Mouse (Mus musculus): Measurements from ENCODE around the gene Plekhg1. TPM values are rescaled to one million over a fixed set of nuclear protein-coding genes. Genes with fewer than 3 reads are reported as not detected.

Plekhg1 gene
- polyA plus RNA-seq, 1 experiment, result under 0.01 TPM

GRCm38 (mm10) chr10:3858437-3858836 is 118.3 kb downstream of the Plekhg1 start:
- Histone ChIP-seq H3K4me2 (ENCODE audit: low read depth) (no peak overlapping the region), H3K36me3 (ENCODE audit: control insufficient read depth, insufficient read depth) (no peaks in the 10 kb centered on the region), H3K79me2 (ENCODE audit: control insufficient read depth, insufficient read depth) (no peaks in the 10 kb centered on the region), H3ac (ENCODE audit: control insufficient read depth, insufficient read length) (no peak overlapping the region), H3K27me3 (ENCODE audit: control insufficient read depth, insufficient read depth, insufficient read length) (peaks cover 2% of the 10 kb centered on the region), H3K4me3 (no peak overlapping the region)
- TF ChIP-seq TCF3 (IDR thresholded peaks at IDR 0.05; ENCODE audit: insufficient read length, low read depth) (no peak), POLR2AphosphoS2 (IDR thresholded peaks at IDR 0.05; ENCODE audit: insufficient read length, low read depth) (no peak), MYOG (IDR thresholded peaks at IDR 0.05; ENCODE audit: control insufficient read depth in 1 of 3, insufficient read depth in 1 of 3, insufficient read length in 2 of 3, low read depth in 2 of 3) (no peak), E2F4 (IDR thresholded peaks at IDR 0.05; ENCODE audit: insufficient read depth) (no peak), TCF12 (IDR thresholded peaks at IDR 0.05; ENCODE audit: insufficient read depth, poor library complexity, severe bottlenecking) (no peak), SRF (IDR thresholded peaks at IDR 0.05; ENCODE audit: control insufficient read depth, insufficient read length, low read depth) (no peak), REST (IDR thresholded peaks at IDR 0.05; ENCODE audit: insufficient read depth, insufficient read length) (no peak), CEBPB (IDR thresholded peaks at IDR 0.05; ENCODE audit: insufficient read depth, poor library complexity, severe bottlenecking) (no peak), MAX (IDR thresholded peaks at IDR 0.05; ENCODE audit: low read depth) (no peak)

- peaks cover 5% of the 10 kb centered on the region for H3K27me3 ChIP-seq (ENCODE audit: control insufficient read depth, insufficient read depth, insufficient read length)
- H3K79me2 ChIP-seq (ENCODE audit: control insufficient read depth, insufficient read depth), result no peaks in the 10 kb centered on the region
- no peak overlapping the region for H3K4me2 ChIP-seq (ENCODE audit: low read depth)
- no peak overlapping the region for H3K4me3 ChIP-seq
- no peak overlapping the region for H3ac ChIP-seq (ENCODE audit: control insufficient read depth, insufficient read length)
- H3K36me3 ChIP-seq (ENCODE audit: control insufficient read depth, insufficient read depth), result no peaks in the 10 kb centered on the region
- TF ChIP-seq CEBPB (IDR thresholded peaks at IDR 0.05; ENCODE audit: insufficient read depth, poor library complexity, severe bottlenecking), result no peak
- TF ChIP-seq MAX (IDR thresholded peaks at IDR 0.05; ENCODE audit: low read depth), result no peak
- no peak for TF ChIP-seq MYOD1 (IDR thresholded peaks at IDR 0.05; ENCODE audit: control insufficient read depth in 1 of 3, insufficient read length in 2 of 3, low read depth in 2 of 3)
- no peak for TF ChIP-seq SRF (IDR thresholded peaks at IDR 0.05; ENCODE audit: control insufficient read depth, insufficient read length, low read depth)
- TF ChIP-seq USF1 (IDR thresholded peaks at IDR 0.05; ENCODE audit: low read depth), result no peak
- no peak for TF ChIP-seq MYOG (IDR thresholded peaks at IDR 0.05; ENCODE audit: control insufficient read depth in 1 of 3, insufficient read depth in 1 of 3, insufficient read length in 2 of 3, low read depth in 2 of 3)
- TF ChIP-seq TCF12 (IDR thresholded peaks at IDR 0.05; ENCODE audit: insufficient read depth, poor library complexity, severe bottlenecking), result no peak
- no peak for TF ChIP-seq E2F4 (IDR thresholded peaks at IDR 0.05; ENCODE audit: insufficient read depth)
These were observed 119.0 kb downstream of the Plekhg1 start for GRCm38 (mm10) chr10:3858961-3859714.

DNA sequence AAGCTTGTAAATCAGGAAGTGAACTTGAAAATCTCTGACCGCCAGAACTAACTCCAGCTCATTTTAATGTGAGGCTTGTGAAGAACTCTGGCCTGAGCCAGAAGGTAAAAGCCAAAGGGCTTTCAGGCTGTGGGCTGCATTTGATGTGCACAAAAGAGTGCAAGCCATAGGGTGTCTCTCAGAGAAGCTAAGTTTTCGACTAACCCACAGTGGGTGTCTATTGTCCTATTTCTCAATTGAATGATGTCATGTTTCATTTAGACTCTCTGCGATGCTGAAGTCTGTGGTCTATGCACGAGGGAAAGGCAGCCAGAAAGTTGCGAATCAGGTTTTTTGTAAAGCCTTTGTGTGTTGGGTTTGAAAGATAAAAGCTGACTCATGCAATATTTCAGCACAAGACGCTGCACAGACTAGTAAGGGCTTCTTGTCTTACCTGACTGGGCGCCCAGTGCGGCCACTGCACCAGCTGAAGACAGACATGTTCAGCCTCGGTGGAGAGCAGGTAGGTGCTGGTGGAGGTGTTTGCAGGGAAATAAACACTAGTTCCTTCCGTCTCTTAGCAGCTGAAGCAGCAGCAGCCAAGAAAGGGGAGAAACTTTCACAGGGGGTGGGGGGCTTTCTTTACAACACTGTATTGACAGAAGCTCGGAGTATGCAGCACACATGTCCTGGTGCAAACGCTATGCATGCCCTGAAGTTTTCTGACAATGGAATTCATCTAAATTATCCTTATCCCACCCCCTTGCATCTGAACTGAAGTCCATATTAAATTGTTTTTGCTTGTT is 123.4 kb downstream of the Plekhg1 start:
- no peaks in the 10 kb centered on the region for H3K36me3 ChIP-seq (ENCODE audit: control insufficient read depth, insufficient read depth)
- no peak for TF ChIP-seq REST (IDR thresholded peaks at IDR 0.05; ENCODE audit: insufficient read depth, insufficient read length)
- TF ChIP-seq MAX (IDR thresholded peaks at IDR 0.05; ENCODE audit: low read depth), result no peak
- TF ChIP-seq TCF3 (IDR thresholded peaks at IDR 0.05; ENCODE audit: insufficient read length, low read depth), result no peak
- no peak for TF ChIP-seq USF1 (IDR thresholded peaks at IDR 0.05; ENCODE audit: low read depth)
- no peak for TF ChIP-seq SRF (IDR thresholded peaks at IDR 0.05; ENCODE audit: control insufficient read depth, insufficient read length, low read depth)
- no peak for TF ChIP-seq MYOD1 (IDR thresholded peaks at IDR 0.05; ENCODE audit: control insufficient read depth in 1 of 3, insufficient read length in 2 of 3, low read depth in 2 of 3)
- TF ChIP-seq POLR2AphosphoS2 (IDR thresholded peaks at IDR 0.05; ENCODE audit: insufficient read length, low read depth), result no peak
- no peak for TF ChIP-seq POLR2A (IDR thresholded peaks at IDR 0.05; ENCODE audit: insufficient read length, low read depth)
- TF ChIP-seq E2F4 (IDR thresholded peaks at IDR 0.05; ENCODE audit: insufficient read depth), result no peak
- TF ChIP-seq TCF12 (IDR thresholded peaks at IDR 0.05; ENCODE audit: insufficient read depth, poor library complexity, severe bottlenecking), result no peak
- no peak for TF ChIP-seq CEBPB (IDR thresholded peaks at IDR 0.05; ENCODE audit: insufficient read depth, poor library complexity, severe bottlenecking)
- no peak for TF ChIP-seq MYOG (IDR thresholded peaks at IDR 0.05; ENCODE audit: control insufficient read depth in 1 of 3, insufficient read depth in 1 of 3, insufficient read length in 2 of 3, low read depth in 2 of 3)
- H3ac ChIP-seq (ENCODE audit: control insufficient read depth, insufficient read length), result no peak overlapping the region
- H3K4me2 ChIP-seq (ENCODE audit: low read depth), result no peak overlapping the region
- peaks cover 5% of the 10 kb centered on the region for H3K27me3 ChIP-seq (ENCODE audit: control insufficient read depth, insufficient read depth, insufficient read length)
- no peak overlapping the region for H3K4me3 ChIP-seq
- H3K79me2 ChIP-seq (ENCODE audit: control insufficient read depth, insufficient read depth), result no peaks in the 10 kb centered on the region

DNA sequence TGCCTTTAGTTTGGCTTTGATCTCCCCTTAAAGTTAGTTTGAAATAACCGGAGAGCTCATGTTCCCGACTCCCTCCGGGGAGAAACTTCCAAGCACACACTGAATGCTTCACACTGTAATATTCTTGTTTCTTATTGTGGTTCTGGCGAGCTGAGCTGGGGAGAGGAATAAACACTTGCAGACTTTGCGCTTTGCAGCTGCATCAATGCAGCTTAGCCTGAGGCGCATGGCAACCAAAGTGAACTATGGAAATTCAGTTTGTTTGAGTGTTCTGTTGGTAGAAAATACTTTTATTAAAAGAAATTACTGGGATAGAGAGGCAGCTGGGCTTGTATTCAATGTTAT is 124.0 kb downstream of the Plekhg1 start:
- no peak overlapping the region for H3K4me2 ChIP-seq (ENCODE audit: low read depth)
- TF ChIP-seq TCF3 (IDR thresholded peaks at IDR 0.05; ENCODE audit: insufficient read length, low read depth) (no peak), REST (IDR thresholded peaks at IDR 0.05; ENCODE audit: insufficient read depth, insufficient read length) (no peak), TCF12 (IDR thresholded peaks at IDR 0.05; ENCODE audit: insufficient read depth, poor library complexity, severe bottlenecking) (no peak), MAX (IDR thresholded peaks at IDR 0.05; ENCODE audit: low read depth) (no peak), POLR2A (IDR thresholded peaks at IDR 0.05; ENCODE audit: insufficient read length, low read depth) (no peak), CEBPB (IDR thresholded peaks at IDR 0.05; ENCODE audit: insufficient read depth, poor library complexity, severe bottlenecking) (no peak), POLR2AphosphoS2 (IDR thresholded peaks at IDR 0.05; ENCODE audit: insufficient read length, low read depth) (no peak), MYOD1 (IDR thresholded peaks at IDR 0.05; ENCODE audit: control insufficient read depth in 1 of 3, insufficient read length in 2 of 3, low read depth in 2 of 3) (no peak), E2F4 (IDR thresholded peaks at IDR 0.05; ENCODE audit: insufficient read depth) (no peak), MYOG (IDR thresholded peaks at IDR 0.05; ENCODE audit: control insufficient read depth in 1 of 3, insufficient read depth in 1 of 3, insufficient read length in 2 of 3, low read depth in 2 of 3) (no peak), USF1 (IDR thresholded peaks at IDR 0.05; ENCODE audit: low read depth) (no peak)
- H3K4me3 ChIP-seq, result no peak overlapping the region
- peaks cover 5% of the 10 kb centered on the region for H3K27me3 ChIP-seq (ENCODE audit: control insufficient read depth, insufficient read depth, insufficient read length)
- no peaks in the 10 kb centered on the region for H3K79me2 ChIP-seq (ENCODE audit: control insufficient read depth, insufficient read depth)
- no peak overlapping the region for H3ac ChIP-seq (ENCODE audit: control insufficient read depth, insufficient read length)
- no peaks in the 10 kb centered on the region for H3K36me3 ChIP-seq (ENCODE audit: control insufficient read depth, insufficient read depth)

Data from myocyte (in vitro differentiated cells).